Mouse (Mus musculus): ENCODE data around the gene Atg4d.

GRCm38 (mm10) chr9:21283591-21283990 is 18.5 kb downstream of the Atg4d start:
- peak; percentile 46 for TF ChIP-seq CTCF (IDR thresholded peaks at IDR 0.05; ENCODE audit: low read depth)
- no peak for TF ChIP-seq EP300 (IDR thresholded peaks at IDR 0.05; ENCODE audit: low read depth)

Data from liver, postnatal 0 days (tissue).